Mouse (Mus musculus) effector memory CD4-positive, alpha-beta T cell, adult 5 months (primary cell): ENCODE results near the gene Gm21797. TPM values are rescaled to one million over a fixed set of nuclear protein-coding genes. Genes with fewer than 3 reads are reported as not detected.

Source experiments
- polyA plus RNA-seq: library from polyadenylated mRNA; unstranded; fragments of 100-300 nt; shearing (Covaris generic); gene quantifications from one replicate; pipeline ENCODE4 v1.2.1, GENCODE M21; 2017

Gene Gm21797
- not detected for polyA plus RNA-seq

GRCm38 (mm10) chrY:40775665-40776064, at the start of gene Gm21797:
Gene Gm21797, minus strand, starts transcription at chrY:40775765.

GRCm38 (mm10) chrY:40804614-40805013, 29.0 kb upstream of the Gm21797 start, which contains the start of gene Gm20795:
Gene Gm20795, plus strand, starts transcription at chrY:40804914.

Other genes starting within 250 kb of the Gm21797 start
- not detected for gene Gm21852, start 123.8 kb downstream of the Gm21797 start, polyA plus RNA-seq
- not detected for gene Gm20795, start 29.1 kb upstream of the Gm21797 start, polyA plus RNA-seq